Mouse (Mus musculus): ENCODE results near the gene Pmpcb. TPM values are rescaled to one million over a fixed set of nuclear protein-coding genes. Genes with fewer than 3 reads are reported as not detected.

Pmpcb gene
- polyA plus RNA-seq, 1 experiment from 2014 or later: 87.0 TPM

DNA sequence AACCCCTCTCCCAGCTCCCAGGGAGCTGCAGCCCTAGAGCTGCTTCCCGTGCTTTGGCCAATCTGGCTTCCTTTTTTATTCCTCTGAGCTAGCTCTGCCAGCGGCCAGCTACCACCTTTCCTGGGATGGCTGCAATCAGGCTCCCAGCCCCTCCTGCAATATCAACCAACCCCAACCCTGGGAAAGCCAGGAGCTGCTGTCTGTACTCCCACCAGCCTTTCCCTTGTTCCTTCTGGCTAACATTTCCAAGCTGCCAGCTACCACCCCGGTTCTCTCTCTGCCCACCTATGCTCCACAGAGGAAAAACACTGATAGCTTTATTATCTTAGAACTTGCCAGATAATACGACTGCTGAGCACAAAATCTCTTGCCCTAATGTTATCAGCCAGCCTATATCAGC, 67.9 kb downstream of the Pmpcb start:
- Histone ChIP-seq H3K27ac (no peak overlapping the region), H3K4me3 (no peak overlapping the region), H3K36me3 (peaks cover 45% of the 10 kb centered on the region), H3K4me1 (no peaks in the 10 kb centered on the region), H3K4me2 (no peak overlapping the region), H3K9me3 (no peaks in the 10 kb centered on the region), H3K9ac (no peak overlapping the region), H3K27me3 (no peaks in the 10 kb centered on the region)
- ATAC-seq (ENCODE audit: insufficient number of reproducible peaks, insufficient read depth, low FRiP score, low TSS enrichment, low read depth): no peak
- 85% methylated on average over 4 of the region's 4 CpGs for WGBS

Other genes with a start within 250 kb of the Pmpcb start
- gene Lrrc17, start 193.6 kb upstream of the Pmpcb start, polyA plus RNA-seq (2015; fragmentation: Nextera tagmentation; extraction: Ambion mirVana): 115 and 129 TPM in 2 replicates
- gene Fbxl13, start 91.5 kb upstream of the Pmpcb start, polyA plus RNA-seq (2015; fragmentation: Nextera tagmentation; extraction: Ambion mirVana): 0.14 and 0.47 TPM in 2 replicates
- gene Armc10, start 91.3 kb upstream of the Pmpcb start, polyA plus RNA-seq (2015; fragmentation: Nextera tagmentation; extraction: Ambion mirVana): 51.0 and 51.6 TPM in 2 replicates
- 2.1 and 2.2 TPM in 2 replicates for gene Napepld, start 35.7 kb upstream of the Pmpcb start, polyA plus RNA-seq (2015; fragmentation: Nextera tagmentation; extraction: Ambion mirVana)
- 75.6 and 80.3 TPM in 2 replicates for gene Dnajc2, start 48.1 kb downstream of the Pmpcb start, polyA plus RNA-seq (2015; fragmentation: Nextera tagmentation; extraction: Ambion mirVana)
- 177 and 185 TPM in 2 replicates for gene Psmc2, start 48.1 kb downstream of the Pmpcb start, polyA plus RNA-seq (2015; fragmentation: Nextera tagmentation; extraction: Ambion mirVana)
- gene Slc26a5, start 128.5 kb downstream of the Pmpcb start, polyA plus RNA-seq (2015; fragmentation: Nextera tagmentation; extraction: Ambion mirVana): 0.11 and 0.24 TPM in 2 replicates

Measured in embryonic facial prominence, embryonic 13.5 days (tissue).